Mouse (Mus musculus): ENCODE measurements around the gene Fam89b.

Gene Fam89b

DNA sequence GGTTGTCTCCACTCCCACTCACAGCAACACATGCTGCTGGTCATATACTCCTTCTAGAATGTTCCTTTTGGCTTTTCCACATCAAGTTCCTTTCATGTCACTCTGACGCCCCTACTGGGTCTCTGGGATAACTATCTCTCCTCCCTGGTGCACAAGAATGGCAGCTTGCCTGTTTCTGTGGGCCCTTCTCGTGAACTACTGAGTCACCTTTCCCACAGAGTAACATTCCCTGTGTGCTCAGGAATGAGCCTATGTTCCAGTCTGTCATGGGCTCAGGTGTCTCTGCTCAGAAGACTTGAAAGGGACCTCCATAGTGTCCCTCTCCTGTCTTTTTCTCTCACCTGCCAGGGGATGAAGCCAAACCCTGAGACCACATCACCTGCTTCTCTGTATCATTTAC, 10.0 kb upstream of the Fam89b start:
- no peak for DNase-seq (ENCODE audit: low spot score)

GRCm38 (mm10) chr19:5734325-5734724, 4.9 kb upstream of the Fam89b start:
- no peak for DNase-seq (ENCODE audit: low spot score)

GRCm38 (mm10) chr19:5731264-5731978, 2.0 kb upstream of the Fam89b start:
- DNase-seq (ENCODE audit: low spot score), result peak; percentile 85

GRCm38 (mm10) chr19:5730314-5731186, 1.1 kb upstream of the Fam89b start:
- DNase-seq (ENCODE audit: low spot score), result no peak

DNA sequence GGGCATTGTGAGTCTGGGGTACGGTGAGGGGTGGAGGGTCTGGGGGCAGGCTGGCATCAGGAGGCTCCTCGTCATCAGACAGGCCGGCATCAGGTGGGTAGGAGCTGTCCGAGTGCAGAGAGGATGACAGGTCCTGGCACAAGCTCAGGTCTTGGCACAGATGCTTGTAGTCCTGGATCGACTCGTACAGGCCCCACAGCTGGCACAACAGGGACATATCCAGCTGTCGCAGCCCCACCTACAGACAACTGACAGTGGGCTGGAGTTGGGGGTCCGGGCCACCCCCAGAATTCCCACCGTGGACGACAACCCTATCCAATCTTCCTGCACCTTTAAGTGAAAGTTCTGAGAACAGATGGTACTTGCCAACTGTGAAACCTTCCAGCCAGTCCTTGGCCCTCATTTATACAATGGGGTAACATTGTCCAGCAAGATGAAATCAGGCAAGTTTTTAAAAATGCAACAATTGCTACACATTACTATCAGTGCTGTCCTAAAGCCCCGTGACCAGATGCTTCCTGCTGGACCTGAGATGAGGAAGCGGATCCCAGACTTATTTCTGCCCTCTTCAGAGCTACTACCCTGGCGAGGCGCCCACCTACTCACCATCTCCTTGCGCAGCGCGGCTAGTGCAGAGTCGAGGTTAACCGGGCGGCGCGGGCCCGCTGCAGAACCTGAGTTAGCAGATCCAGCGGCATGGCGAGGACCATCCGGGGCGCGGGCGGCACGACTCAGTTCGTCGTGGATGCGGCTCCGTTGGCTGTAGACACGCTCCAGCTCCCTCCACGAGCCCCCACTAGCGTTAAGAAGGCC, 616 bp downstream of the Fam89b start:
- no peak for DNase-seq (ENCODE audit: low spot score)

GRCm38 (mm10) chr19:5727701-5728100, 1.8 kb downstream of the Fam89b start:
- peak; percentile 83 for DNase-seq (ENCODE audit: low spot score)

DNA sequence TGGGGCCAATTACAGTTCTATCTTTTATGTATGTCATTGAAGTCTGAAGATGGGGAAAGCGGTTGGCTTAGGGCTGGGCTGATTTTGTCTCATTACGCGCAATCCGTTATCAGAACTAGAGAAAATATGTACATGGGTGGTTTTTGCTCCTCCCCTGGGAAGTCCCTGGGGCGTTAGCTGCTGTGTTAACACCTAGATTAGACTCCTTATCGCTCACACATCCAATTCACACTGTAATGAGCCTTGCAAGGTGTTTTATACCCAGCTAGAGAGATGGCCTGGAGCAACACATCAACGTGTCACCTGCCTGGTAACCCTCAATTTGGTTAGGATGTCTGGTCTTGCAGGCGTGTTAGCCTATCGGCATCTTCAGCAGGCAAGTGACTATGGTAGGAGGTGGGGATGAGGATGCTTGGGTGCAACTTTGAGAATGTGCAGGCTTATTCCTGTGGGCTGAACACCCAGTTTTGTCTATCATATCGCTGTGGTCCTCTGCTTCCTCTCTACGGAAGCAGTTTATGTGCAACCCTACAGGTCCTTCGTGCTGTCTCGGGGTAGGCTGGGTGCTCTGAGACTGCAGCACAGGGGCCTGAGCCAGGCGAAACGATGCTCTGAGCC, 2.4 kb downstream of the Fam89b start:
- no peak for DNase-seq (ENCODE audit: low spot score)

DNA sequence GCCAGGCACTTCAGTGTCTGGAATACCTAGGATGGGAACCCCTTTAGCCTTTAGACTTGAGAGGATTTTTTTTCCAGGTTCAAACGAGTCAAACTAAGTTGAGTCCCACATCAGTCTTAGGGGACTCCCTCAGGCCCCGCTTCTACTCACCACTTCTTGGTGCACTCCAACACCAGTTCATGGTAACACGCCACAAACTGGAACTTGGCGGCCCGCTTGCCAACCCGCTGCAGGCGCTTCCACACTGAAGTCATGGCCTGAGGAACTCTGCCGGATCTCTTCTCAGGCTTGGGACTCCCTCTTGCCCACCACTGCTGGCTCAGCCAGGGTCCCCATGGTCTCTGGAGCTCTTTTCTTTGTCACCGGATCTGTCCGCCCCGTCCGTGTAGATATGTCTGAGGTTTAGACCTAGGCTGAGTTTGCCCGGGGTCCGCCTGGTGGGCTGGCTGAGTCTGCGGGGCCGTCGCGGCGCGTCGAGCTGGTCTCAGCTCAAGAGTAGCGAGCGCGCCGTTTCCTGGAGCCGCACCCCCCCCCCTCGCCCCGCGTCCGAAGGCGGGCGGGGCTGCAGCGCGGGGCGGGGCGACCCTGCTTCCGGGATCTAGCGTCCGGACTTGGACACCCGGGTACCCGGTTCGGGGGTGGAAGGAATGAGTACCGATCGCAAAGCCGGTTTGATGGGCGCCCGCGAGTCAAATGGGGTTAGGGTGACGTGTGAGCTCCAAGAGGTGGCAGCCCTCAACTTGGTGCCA, 3.5 kb downstream of the Fam89b start, which contains the start of gene Ehbp1l1:
Ehbp1l1 (minus strand) TSS at position 551 of the 749 bp plus-strand sequence.
- DNase-seq (ENCODE audit: low spot score), result no peak

DNA sequence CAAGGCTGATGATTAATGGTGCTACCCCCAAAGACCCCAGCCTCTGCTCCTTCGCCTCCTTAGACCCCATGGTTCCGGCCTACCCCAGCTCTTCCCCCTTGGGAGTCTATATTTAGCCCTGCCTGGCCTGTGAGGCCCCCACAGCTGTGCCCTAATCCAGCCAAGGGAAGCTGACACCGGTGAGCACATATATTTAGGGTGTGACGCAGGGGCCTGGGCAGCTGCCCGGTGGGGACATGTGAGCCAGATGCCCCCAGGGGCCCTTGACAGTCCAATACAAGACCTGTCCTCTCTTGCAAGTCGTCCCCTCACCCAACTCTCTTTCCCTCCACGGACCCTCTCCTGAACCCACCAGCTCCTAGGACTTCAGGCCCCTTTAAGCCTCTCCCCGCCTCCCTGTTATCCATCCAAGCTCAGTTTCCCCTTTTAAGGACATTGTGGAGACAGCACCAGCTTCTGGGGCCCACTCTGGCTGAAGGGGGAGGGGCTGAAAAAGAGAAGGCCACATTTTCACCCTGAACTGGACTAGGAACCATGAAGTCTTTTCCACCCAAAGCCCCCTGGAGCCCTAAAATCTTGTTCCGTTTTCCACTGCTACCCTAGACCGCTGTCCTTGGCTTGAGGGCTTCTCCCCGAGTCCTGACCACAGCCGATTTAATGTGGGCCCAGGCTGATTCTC, 4.3 kb downstream of the Fam89b start:
- DNase-seq (ENCODE audit: low spot score), result no peak

- no peak for DNase-seq (ENCODE audit: low spot score)
Measured at GRCm38 (mm10) chr19:5724549-5724941, 4.9 kb downstream of the Fam89b start.

DNA sequence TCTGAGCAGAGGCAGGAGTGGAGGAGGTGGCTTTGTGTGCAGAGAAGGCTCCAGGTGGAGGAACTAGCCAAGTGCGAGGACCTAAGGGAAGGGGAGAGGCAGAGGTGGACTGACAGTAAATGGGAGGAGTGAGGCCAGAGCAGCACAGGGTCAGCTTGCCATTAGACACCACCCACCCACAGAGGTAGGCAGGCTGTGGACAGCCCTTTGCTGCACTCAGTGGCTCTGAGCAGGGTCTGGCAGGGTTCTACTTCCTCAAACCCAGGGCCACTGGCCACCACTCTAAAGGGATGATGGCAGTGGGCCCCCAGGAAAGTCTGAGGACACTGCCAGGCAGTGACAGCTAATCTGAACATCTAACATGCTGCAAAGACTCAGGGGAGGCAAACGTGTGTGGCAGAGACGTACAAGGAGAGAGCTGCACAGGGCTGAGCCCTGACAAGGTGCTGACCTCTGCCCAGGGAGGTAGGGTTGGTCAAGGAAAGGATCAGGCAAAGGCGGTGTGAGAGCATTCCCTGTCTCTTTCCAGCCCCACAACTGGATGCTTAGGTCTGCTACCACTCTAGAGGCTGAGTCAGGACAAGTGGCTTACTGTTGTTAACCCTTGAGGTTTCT, 5.4 kb downstream of the Fam89b start:
- no peak for DNase-seq (ENCODE audit: low spot score)

- DNase-seq (ENCODE audit: low spot score), result no peak
Measured at GRCm38 (mm10) chr19:5722848-5723425, 6.5 kb downstream of the Fam89b start.

GRCm38 (mm10) chr19:5721233-5721632, 8.2 kb downstream of the Fam89b start:
- DNase-seq (ENCODE audit: low spot score), result no peak

- no peak for DNase-seq (ENCODE audit: low spot score)
Measured at GRCm38 (mm10) chr19:5716955-5717354, 12.5 kb downstream of the Fam89b start.

- DNase-seq (ENCODE audit: low spot score), result no peak
Measured at GRCm38 (mm10) chr19:5715793-5716688, 13.4 kb downstream of the Fam89b start.

DNA sequence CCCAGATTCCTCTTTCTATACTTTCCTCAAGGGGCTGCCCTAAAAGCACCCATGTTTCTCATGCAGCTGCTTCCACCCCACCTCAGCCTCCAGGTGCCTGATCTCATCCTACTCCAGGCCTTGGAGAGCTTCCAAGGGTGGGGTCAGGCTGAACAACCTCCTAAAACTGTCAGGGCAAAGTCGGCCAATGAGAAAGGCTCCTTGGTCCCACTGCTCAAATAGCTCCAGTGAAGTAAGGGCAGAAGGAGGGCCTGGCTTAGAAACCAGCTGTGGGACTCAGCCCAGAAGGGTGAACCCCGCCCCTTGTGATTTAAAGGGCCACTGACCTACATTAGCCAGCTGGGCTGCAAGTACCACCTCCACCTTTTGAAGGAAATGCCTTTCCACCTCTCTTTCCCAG, 15.7 kb downstream of the Fam89b start:
- DNase-seq (ENCODE audit: low spot score), result no peak

GRCm38 (mm10) chr19:5713255-5713654, 16.2 kb downstream of the Fam89b start:
- DNase-seq (ENCODE audit: low spot score), result no peak

DNA sequence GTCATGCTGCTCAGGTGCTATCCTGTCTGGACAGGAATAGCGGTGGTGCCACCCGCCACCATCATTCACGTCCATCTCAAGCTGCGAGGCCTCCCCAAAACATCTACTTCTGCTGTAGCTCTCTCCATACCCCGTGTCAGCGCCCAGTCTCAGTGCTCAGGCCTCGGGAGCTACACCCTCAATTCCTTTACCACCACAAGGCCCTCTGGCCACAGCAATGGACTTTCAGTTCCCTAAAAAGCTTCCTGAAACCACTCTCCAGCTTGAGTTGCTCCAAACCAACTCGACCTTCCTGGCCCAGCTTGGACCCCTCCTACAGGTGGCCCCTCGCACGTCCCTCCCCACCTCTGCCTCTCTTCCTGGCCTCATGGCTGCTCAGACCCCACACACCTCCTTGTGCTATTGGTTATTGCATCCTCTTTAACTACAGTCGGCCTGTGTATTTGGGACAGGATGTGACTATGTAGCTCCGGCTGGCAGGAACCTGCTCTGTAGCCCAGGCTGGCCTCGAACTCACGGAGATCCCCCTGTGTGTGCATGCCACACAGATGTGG, 17.5 kb downstream of the Fam89b start:
- no peak for DNase-seq (ENCODE audit: low spot score)
